Mouse (Mus musculus) limb, embryonic 15.5 days (tissue): Measurements from ENCODE around the gene Runx2. TPM values are rescaled to one million over a fixed set of nuclear protein-coding genes. Genes with fewer than 3 reads are reported as not detected.

Experiments used
- ATAC-seq: fragments of 200-750 bp; cut with Nextera tagmentation; 2 replicates; pipeline ENCODE4 v1.8.0; 2017; ENCODE audit warnings: low read depth, moderate TSS enrichment; ENCODE audit not compliant: insufficient number of reproducible peaks, low FRiP score, low TSS enrichment
- H3K27ac ChIP-seq: fragments of 300-500 bp; sonication (generic); 2 replicates; pipeline ENCODE4 v1.5.1; 2015; ENCODE audit warnings: moderate library complexity, mild to moderate bottlenecking, inconsistent platforms
- H3K27me3 ChIP-seq: fragments of 300-500 bp; sonication (generic); 2 replicates; pipeline ENCODE4 v1.6.1; 2015; ENCODE audit warnings: inconsistent platforms
- H3K36me3 ChIP-seq: fragments of 300-500 bp; sonication (generic); 2 replicates; pipeline ENCODE4 v1.6.1; 2015; ENCODE audit warnings: inconsistent platforms
- H3K4me1 ChIP-seq: fragments of 300-500 bp; sonication (generic); 2 replicates; pipeline ENCODE4 v1.6.1; 2015; ENCODE audit warnings: inconsistent platforms
- H3K4me2 ChIP-seq: fragments of 300-500 bp; sonication (generic); 2 replicates; pipeline ENCODE4 v1.6.1; 2015; ENCODE audit warnings: mild to moderate bottlenecking, inconsistent platforms
- H3K4me3 ChIP-seq: fragments of 300-500 bp; sonication (generic); 2 replicates; pipeline ENCODE4 v1.5.1; 2015; ENCODE audit warnings: mild to moderate bottlenecking, inconsistent platforms
- H3K9ac ChIP-seq: fragments of 300-500 bp; sonication (generic); 2 replicates; pipeline ENCODE4 v1.6.1; 2015; ENCODE audit warnings: inconsistent platforms
- H3K9me3 ChIP-seq: fragments of 300-500 bp; sonication (generic); 2 replicates; pipeline ENCODE4 v1.6.1; 2016; ENCODE audit warnings: inconsistent platforms
- WGBS: fragments of 180-500 bp; shearing (Covaris S2); methylation state at CpG from one replicate; pipeline ENCODE4 v1.1.7; 2015; 5-methylcytosine and 5-hydroxymethylcytosine counted together
- polyA plus RNA-seq: library from polyadenylated mRNA; unstranded; fragments of >200 nt; fragmentation: Nextera tagmentation; extraction: Ambion mirVana; gene quantifications from 2 replicates; pipeline ENCODE4 v1.2.1, GENCODE M21; 2015

Runx2 gene
- polyA plus RNA-seq, 1 experiment from 2014 or later = 13.1 TPM

DNA sequence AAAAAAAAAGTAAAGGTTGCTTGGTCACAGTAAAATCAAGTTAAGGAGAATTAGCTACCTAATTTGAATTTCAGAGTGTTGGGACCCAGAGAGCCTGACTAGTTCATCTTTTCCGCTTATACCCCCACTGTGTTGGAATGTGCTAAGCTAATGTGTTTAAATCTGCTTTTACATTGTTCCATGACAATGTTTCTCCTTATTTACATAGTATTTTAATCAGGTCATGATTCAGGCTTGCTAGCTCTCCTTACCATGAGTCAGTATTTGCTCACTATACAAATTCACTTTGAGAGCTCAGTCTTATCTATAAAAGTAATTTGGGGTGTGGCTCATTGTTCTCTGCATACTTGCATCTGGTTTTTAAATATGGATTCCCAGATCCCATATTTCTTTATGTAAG is 47.2 kb downstream of the Runx2 start:
- no peaks in the 10 kb centered on the region for H3K36me3 ChIP-seq
- H3K9ac ChIP-seq = no peak overlapping the region
- no peaks in the 10 kb centered on the region for H3K4me1 ChIP-seq
- H3K27me3 ChIP-seq = no peaks in the 10 kb centered on the region
- no peak overlapping the region for H3K4me3 ChIP-seq
- no peak overlapping the region for H3K4me2 ChIP-seq
- ATAC-seq = no peak
- no peak overlapping the region for H3K27ac ChIP-seq
- 89% methylated on average over 1 of the region's 1 CpGs for WGBS
- no peaks in the 10 kb centered on the region for H3K9me3 ChIP-seq

DNA sequence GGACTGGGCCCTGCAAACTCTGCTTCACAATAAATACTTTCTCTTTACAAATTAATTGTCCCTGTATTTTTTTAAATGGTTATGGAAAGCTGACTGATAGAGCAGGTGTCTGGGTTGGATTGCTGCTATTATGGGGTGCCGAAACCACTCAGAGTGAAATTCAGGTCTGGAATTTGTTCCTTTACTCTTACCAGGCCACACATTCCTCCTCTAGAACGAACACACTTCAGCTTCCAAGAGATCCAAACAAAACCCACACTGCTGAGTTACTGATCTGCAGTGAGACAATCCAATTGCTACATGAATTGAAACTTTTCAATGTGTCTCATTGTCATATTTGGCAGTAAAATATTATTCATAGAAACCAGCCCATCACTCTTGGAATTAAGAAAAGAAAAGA is 47.6 kb downstream of the Runx2 start:
- WGBS = 63% methylated on average over 2 of the region's 2 CpGs
- no peak overlapping the region for H3K9ac ChIP-seq

DNA sequence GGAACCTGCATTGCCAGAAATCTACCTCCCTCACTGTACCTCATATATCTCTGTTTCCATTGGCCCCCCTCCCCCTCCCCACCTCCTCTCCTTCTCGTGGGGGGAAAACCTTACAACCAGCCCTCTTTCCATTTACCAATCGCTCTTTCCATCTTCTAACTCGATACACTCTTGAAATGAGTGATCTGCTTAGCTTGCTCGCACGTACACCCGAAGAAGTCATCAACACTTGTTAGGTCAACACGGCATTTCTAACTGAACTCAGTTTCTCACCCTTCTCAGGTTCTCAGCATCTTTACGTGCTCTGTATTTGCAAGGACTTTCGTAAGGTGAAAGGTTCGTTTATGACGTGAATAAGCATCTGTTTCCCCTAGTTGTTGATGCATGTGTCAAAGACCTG is 48.3 kb downstream of the Runx2 start:
- Histone ChIP-seq H3K36me3 (no peaks in the 10 kb centered on the region), H3K9ac (no peak overlapping the region), H3K27ac (no peak overlapping the region), H3K27me3 (no peaks in the 10 kb centered on the region), H3K9me3 (no peaks in the 10 kb centered on the region), H3K4me2 (no peak overlapping the region), H3K4me1 (no peaks in the 10 kb centered on the region), H3K4me3 (no peak overlapping the region)
- ATAC-seq = no peak
- WGBS = 73% methylated on average over 11 of the region's 11 CpGs

More for the DNA sequence above, 47.6 kb downstream of the Runx2 start:
- H3K9me3 ChIP-seq = no peaks in the 10 kb centered on the region
- H3K27me3 ChIP-seq = no peaks in the 10 kb centered on the region
- ATAC-seq = no peak
- H3K27ac ChIP-seq = no peak overlapping the region
- no peaks in the 10 kb centered on the region for H3K36me3 ChIP-seq
- no peaks in the 10 kb centered on the region for H3K4me1 ChIP-seq
- no peak overlapping the region for H3K4me2 ChIP-seq
- no peak overlapping the region for H3K4me3 ChIP-seq

DNA sequence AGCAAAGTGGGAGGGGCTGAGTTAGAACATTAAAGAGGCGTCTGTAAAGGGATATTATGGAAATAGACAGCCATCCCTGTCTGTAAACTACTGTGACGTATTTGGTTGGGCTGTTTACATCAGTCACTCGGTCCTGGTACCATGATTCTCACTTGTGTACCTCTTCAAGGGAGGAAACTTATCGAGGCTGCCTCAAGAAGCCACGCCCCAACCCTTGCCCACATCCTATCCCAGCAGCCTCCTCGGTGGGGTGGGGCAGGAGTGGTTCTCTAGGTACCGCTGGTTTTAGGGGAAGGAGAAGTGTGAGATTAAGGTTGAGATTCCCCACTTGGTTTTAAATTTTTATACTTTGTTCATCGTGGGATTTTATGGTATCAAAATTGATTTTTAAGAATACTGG is 69.2 kb downstream of the Runx2 start:
- Histone ChIP-seq H3K27me3 (peaks cover 8% of the 10 kb centered on the region), H3K27ac (no peak overlapping the region), H3K4me2 (no peak overlapping the region), H3K36me3 (no peaks in the 10 kb centered on the region), H3K4me1 (no peaks in the 10 kb centered on the region), H3K4me3 (no peak overlapping the region), H3K9me3 (no peaks in the 10 kb centered on the region), H3K9ac (no peak overlapping the region)
- no peak for ATAC-seq
- WGBS = 86% methylated on average over 8 of the region's 8 CpGs

DNA sequence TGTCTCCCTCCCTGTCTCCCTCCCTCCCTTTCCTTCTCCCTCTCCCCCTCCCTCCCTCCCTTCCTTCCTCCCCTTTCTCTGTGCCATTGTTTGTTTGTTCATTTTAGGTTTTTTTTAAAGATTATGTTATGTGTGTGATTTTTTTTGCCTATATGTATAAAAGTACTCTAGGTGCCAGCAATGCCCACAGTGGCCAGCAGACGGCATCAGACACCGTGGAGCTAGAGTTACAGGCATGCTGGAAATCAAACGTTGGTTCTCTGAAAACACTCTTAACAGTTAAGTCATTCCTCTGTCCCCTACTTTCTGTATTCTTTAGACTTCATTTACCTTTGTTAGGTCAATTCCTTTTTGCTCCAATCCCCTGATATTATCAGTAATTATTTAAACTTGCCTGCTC is 70.8 kb downstream of the Runx2 start:
- Histone ChIP-seq H3K9ac (no peak overlapping the region), H3K9me3 (no peaks in the 10 kb centered on the region), H3K4me3 (no peak overlapping the region), H3K4me2 (no peak overlapping the region), H3K27me3 (peaks cover 19% of the 10 kb centered on the region), H3K27ac (no peak overlapping the region), H3K36me3 (no peaks in the 10 kb centered on the region), H3K4me1 (peaks cover 4% of the 10 kb centered on the region; the same call in 1 of the 2 replicates)
- no peak for ATAC-seq
- WGBS = 56% methylated on average over 3 of the region's 3 CpGs

DNA sequence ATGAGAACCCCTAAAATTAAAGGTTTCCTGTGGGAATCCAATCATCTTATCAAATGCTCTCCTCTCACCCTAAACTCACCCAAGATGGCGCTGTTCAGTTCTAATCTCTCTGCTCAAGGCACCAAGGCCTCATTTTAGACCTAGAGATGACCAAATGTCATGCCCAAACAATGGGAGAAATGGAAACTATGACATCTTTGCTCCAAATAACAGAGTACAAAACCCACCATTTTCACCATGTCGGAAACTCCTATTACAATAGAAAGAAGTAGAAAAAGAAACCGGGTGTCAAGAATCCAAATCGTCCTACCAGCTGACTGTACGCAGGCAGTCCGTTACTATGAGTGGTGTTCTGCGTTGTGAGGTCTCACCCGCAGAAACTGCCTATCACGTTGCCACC is 72.4 kb downstream of the Runx2 start:
- Histone ChIP-seq H3K27ac (no peak overlapping the region), H3K9me3 (no peaks in the 10 kb centered on the region), H3K4me3 (no peak overlapping the region), H3K36me3 (no peaks in the 10 kb centered on the region), H3K4me2 (no peak overlapping the region), H3K9ac (no peak overlapping the region), H3K4me1 (peaks cover 17% of the 10 kb centered on the region), H3K27me3 (peaks cover 33% of the 10 kb centered on the region)
- no peak for ATAC-seq
- 85% methylated on average over 9 of the region's 9 CpGs for WGBS

DNA sequence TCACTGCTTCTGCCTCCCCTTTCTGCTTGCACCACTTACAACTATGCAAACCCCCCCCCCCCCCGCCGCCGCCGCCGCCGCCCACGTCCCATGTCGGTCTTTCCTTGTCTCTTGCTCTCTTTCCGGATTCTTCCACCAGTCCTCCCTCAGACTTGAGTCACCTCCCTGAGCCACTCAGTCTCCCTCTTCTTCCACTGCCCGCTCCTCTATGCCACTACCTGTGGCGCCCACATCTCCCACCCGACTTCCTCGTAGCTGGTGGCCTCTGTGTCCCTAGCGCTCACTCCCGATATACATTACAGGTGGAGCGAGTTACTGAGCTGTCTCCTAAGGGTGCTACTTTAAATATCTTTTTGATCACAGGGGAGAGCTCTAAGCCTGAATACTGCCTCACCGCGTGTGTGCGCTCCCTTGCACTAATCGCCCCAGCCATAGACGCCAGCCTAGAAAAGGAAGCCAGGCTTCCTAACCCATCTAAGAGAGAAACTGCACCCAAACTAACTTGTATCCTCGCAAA is 76.4 kb downstream of the Runx2 start:
- no peak overlapping the region for H3K9ac ChIP-seq
- peaks cover 42% of the 10 kb centered on the region for H3K4me1 ChIP-seq
- H3K4me3 ChIP-seq = peak overlapping the region; percentile 60
- peak overlapping the region; percentile 40; the same call in 1 of the 2 replicates for H3K27ac ChIP-seq
- H3K4me2 ChIP-seq = peak overlapping the region; percentile 92
- H3K27me3 ChIP-seq = peaks cover 54% of the 10 kb centered on the region
- WGBS = 6% methylated on average over 17 of the region's 22 CpGs
- no peaks in the 10 kb centered on the region for H3K36me3 ChIP-seq
- ATAC-seq = no peak
- H3K9me3 ChIP-seq = no peaks in the 10 kb centered on the region

DNA sequence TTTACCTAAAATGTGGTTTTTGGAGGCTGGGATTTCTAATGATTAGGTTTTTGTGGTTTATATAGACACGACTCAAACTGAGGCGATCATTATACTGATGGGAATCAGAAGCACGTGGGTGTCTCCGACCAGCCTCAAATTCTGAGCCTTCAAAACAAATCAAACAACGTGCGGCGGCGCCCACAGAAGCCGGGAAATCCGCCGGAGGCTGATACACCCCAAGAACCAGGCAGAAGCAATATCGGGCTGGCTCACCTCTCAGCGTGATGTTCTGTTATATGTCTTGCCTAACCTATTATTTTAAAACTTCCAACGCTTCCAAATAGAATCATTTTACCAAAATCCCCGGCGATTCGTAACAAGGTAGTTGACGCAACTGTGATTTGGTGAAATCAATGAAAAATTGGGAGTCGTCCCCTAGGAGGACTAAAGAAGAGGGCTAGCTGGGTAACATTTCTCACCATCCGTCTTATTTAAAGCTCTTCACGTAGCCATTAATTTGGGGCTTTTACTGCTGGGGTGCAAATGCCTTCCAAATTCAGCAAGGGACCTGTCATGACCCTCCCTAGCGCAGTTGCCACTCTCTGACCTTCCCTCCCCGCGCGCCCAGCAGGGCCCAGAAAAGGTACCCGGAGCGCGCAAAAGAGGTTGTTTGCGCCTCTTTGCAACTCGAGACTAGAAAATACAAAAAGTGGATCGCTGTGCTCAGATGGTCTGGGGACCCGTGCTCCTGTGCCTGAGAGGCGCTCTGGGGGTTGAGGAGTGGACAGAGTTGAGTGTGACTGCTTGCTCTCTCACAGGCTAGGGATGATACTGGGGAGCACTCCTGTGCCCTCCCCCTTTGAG is 77.1 kb downstream of the Runx2 start:
- whole genome bisulfite sequencing = 2% methylated on average over 33 of the region's 33 CpGs
- ATAC-seq = 0 out of 2 replicates have a peak, but pooled peaks have one; percentile 41
- Histone ChIP-seq H3K27ac (peak overlapping the region; percentile 40; the same call in 1 of the 2 replicates), H3K4me3 (peak overlapping the region; percentile 60), H3K4me1 (peaks cover 42% of the 10 kb centered on the region), H3K27me3 (peaks cover 57% of the 10 kb centered on the region), H3K9ac (no peak overlapping the region), H3K36me3 (no peaks in the 10 kb centered on the region), H3K9me3 (no peaks in the 10 kb centered on the region), H3K4me2 (peak overlapping the region; percentile 92)

DNA sequence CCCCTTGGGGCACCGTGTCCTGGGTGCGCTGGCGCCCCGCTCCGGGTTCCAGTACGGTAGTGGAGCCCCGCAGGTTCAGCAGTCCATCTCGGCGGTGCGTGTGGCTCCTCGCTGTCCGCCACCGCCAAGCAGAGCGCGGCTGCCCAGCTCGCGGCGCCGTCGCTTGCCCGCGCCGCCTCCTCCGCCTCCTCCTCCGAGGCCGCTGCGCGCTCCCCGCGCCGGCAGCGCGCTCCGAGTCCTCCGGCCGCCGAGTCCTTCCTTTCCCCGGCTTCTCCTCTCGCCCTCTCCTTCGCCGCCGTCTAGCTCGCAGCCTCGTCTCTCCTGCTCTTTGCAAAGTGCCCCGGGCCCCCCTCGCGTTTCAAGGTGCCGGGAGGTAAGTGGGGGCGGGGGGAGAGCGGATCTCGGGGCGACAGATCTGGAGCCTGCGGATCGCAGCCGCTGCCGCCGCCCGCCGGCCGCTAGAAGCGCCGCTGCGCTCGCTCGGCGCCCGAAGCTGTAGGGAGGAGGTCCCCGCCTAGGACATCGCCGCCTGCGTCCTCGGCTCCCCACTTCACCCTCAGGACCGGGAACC is 78.5 kb downstream of the Runx2 start:
- no peaks in the 10 kb centered on the region for H3K36me3 ChIP-seq
- peak overlapping the region; percentile 92 for H3K4me2 ChIP-seq
- ATAC-seq = peak; percentile 45
- under 1% methylated on average over 73 of the region's 73 CpGs for WGBS
- peaks cover 42% of the 10 kb centered on the region for H3K4me1 ChIP-seq
- H3K27ac ChIP-seq = peak overlapping the region; percentile 78
- H3K27me3 ChIP-seq = peaks cover 60% of the 10 kb centered on the region
- H3K9ac ChIP-seq = peak overlapping the region; percentile 59
- H3K4me3 ChIP-seq = peak overlapping the region; percentile 60
- H3K9me3 ChIP-seq = no peaks in the 10 kb centered on the region

DNA sequence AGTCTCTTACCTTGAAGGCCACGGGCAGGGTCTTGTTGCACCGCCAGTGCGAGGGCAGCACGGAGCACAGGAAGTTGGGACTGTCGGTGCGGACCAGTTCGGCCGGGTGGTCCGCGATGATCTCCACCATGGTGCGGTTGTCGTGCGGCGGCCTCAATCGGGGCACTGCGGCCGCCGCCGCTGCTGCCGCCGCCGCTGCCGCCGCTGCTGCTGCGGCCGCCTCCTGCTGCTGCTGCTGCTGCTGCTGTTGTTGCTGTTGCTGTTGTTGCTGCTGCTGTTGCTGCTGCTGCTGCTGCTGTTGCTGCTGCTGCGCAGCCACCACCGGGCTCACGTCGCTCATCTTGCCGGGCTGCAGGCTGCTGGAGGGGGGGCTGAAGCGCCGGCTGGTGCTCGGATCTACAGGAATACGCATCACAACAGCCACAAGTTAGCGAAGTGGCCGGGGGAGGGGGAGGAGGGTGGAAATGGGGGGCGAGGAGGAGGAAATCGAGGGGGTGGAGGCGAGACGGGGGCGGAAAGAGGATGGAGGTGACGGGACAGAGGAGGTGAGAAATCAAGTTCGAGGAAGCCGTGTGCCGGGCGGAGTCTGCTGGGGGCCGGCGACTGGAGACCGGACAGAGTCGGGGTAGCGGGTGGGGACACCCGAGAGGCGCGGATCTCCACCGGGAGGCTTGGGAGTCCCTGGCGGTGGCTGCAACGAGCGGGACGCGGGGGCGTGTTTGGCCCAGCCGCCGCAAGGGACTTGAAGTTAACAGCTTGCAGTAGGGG is 79.2 kb downstream of the Runx2 start:
- Histone ChIP-seq H3K9ac (peak overlapping the region; percentile 59), H3K4me1 (peaks cover 42% of the 10 kb centered on the region), H3K27me3 (peaks cover 53% of the 10 kb centered on the region), H3K4me3 (peak overlapping the region; percentile 60), H3K9me3 (no peaks in the 10 kb centered on the region), H3K4me2 (peak overlapping the region; percentile 92), H3K27ac (peak overlapping the region; percentile 78), H3K36me3 (no peaks in the 10 kb centered on the region)
- 0 out of 2 replicates have a peak, but pooled peaks have one; percentile 3 for ATAC-seq
- under 1% methylated on average over 62 of the region's 64 CpGs for WGBS

DNA sequence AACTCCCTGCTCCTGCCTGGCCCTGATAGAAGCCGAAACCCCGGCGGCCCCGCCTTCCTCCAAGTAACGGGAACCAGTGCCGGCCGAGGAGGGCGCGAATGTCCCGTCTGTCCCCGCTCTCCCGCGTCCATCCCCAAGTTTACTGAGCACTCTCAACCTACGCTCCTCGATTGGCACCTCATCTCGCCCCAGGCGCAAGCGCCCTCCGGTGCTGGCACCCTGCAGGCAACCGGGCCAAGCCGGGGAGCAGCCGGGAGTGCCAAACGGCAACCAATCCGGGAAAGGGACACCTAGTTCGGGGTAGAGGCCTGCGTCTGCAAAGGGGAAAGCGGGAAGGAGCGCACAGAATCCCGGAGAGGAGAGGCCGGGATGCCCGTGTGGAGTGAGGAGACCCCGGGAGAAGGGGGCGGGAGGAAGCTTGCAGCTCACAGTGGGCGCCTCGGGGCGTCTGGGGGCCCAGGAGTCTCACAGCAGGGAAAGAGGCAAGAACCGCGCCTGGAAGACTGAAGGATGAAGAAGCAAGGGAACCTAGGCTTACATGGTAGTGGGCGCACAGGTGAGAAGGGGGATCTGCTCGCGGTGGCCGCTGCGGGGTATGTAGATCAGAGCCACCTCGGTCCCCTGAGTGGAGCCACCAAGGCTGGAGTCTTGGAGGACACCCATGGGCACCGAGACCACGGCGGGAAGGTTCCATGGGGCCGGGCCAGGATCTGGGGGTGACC is 79.9 kb downstream of the Runx2 start:
- Histone ChIP-seq H3K4me3 (peak overlapping the region; percentile 60), H3K36me3 (no peaks in the 10 kb centered on the region), H3K9me3 (no peaks in the 10 kb centered on the region), H3K4me2 (peak overlapping the region; percentile 92), H3K4me1 (peaks cover 42% of the 10 kb centered on the region), H3K27me3 (peaks cover 51% of the 10 kb centered on the region), H3K9ac (peak overlapping the region; percentile 59), H3K27ac (peak overlapping the region; percentile 78)
- WGBS = 2% methylated on average over 48 of the region's 48 CpGs
- no peak for ATAC-seq
